Mouse (Mus musculus) embryonic fibroblast, embryonic 13.5 days (primary cell): Measurements from ENCODE around the gene Rbp3.

Experiments used
- CTCF ChIP-seq: IDR thresholded peaks from 2 replicates; pipeline ENCODE4 v1.5.1; 2011; ENCODE audit warnings: mild to moderate bottlenecking, control low read depth, low read length, moderate library complexity, borderline replicate concordance; ENCODE audit not compliant: insufficient read depth
- POLR2A ChIP-seq: IDR thresholded peaks from 2 replicates; pipeline ENCODE4 v1.6.1; 2011; ENCODE audit warnings: low read depth, mild to moderate bottlenecking, control low read depth, low read length, moderate library complexity

GRCm38 (mm10) chr14:33997427-33997826, 43.6 kb downstream of the Rbp3 start:
- no peak for TF ChIP-seq CTCF
- TF ChIP-seq POLR2A: no peak
